Mouse (Mus musculus) C3H10T1/2 (cell line): Measurements from ENCODE around the gene Nos2. TPM values are rescaled to one million over a fixed set of nuclear protein-coding genes. Genes with fewer than 3 reads are reported as not detected.

Experiments used
- polyA plus RNA-seq, 2 experiments: library from polyadenylated mRNA; unstranded; fragments of >200 nt; fragmentation: generic; extraction: Trizol; gene quantifications; one replicate each; pipeline ENCODE4 v1.2.1; 2012; ENCODE audit warnings: missing spikeins in 2 of 2

The Nos2 gene
- not detected for polyA plus RNA-seq

GRCm38 (mm10) chr11:78920411-78920939 lies at the start of gene Nos2:
Nos2 (plus strand) TSS chr11:78920787.

GRCm38 (mm10) chr11:78984483-78985177 lies 64.0 kb downstream of the Nos2 start, which contains the start of gene Lgals9:
Lgals9 (minus strand) TSS chr11:78984946.

Other genes starting within 250 kb of the Nos2 start
- 1 to 10 TPM in 1 of 2 experiments, under 1 TPM in 1; 0.77 to 2.7 TPM for gene Nlk, start 223.4 kb upstream of the Nos2 start, polyA plus RNA-seq
- 10 to 100 TPM; 22.7 to 43.2 TPM for gene Ccnq, start 169.1 kb upstream of the Nos2 start, polyA plus RNA-seq
- 10 to 100 TPM in 1 of 2 experiments, 1 to 10 TPM in 1; 6.3 to 11.7 TPM for gene Lyrm9, start 94.2 kb upstream of the Nos2 start, polyA plus RNA-seq
- 100 to 1,000 TPM in 1 of 2 experiments, 10 to 100 TPM in 1; 26.2 to 151 TPM for gene Lgals9, start 64.2 kb downstream of the Nos2 start, polyA plus RNA-seq
- 1 to 10 TPM; 1.7 to 6.5 TPM for gene Ksr1, start 225.6 kb downstream of the Nos2 start, polyA plus RNA-seq